Mouse (Mus musculus) heart, postnatal 0 days (tissue): ENCODE data around the gene Mtch2.

Source experiments
- CTCF ChIP-seq: IDR thresholded peaks from 2 replicates; pipeline ENCODE4 v1.5.1; 2016; ENCODE audit warnings: antibody characterized with exemption, control low read depth, low read depth
- EP300 ChIP-seq: IDR thresholded peaks from 2 replicates; pipeline ENCODE4 v1.6.1; 2016; ENCODE audit warnings: antibody characterized with exemption, low read depth

- TF ChIP-seq CTCF (no peak), EP300 (no peak)
Observed at GRCm38 (mm10) chr2:90910861-90911260, 63.9 kb downstream of the Mtch2 start.
